Mouse (Mus musculus): ENCODE measurements around the gene Rabac1. TPM values are rescaled to one million over a fixed set of nuclear protein-coding genes. Genes with fewer than 3 reads are reported as not detected.

Gene Rabac1
- polyA plus RNA-seq, 1 experiment: 105 TPM

- no peaks in the 10 kb centered on the region for H3K4me1 ChIP-seq (ENCODE audit: control insufficient read depth, insufficient read depth, low read length)
- TF ChIP-seq CTCF (IDR thresholded peaks at IDR 0.05; ENCODE audit: borderline replicate concordance, insufficient read depth, low read length): no peak
- TF ChIP-seq POLR2A (IDR thresholded peaks at IDR 0.05; ENCODE audit: low read depth, low read length): no peak
Measured at GRCm38 (mm10) chr7:24984307-24984706, 11.8 kb upstream of the Rabac1 start.

DNA sequence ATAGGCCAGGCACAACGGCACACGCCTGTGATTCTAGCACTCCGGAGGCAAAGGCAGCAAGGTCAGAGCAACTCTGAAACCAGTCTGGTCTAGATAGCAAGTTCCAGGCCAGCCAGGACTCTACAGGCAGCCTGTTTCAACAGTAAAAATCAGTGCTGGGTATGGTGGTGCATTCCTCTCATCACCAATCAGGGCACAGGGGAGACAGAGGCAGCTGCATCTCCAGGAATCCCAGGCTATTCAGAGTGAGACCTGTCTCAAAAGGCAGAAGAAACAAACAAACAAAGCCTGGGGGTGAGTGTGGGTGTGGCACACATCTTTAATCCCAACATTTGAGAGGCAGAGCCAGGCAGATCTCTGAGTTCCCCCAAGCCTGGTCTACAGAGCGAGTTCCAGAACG lies 10.8 kb upstream of the Rabac1 start:
- Histone ChIP-seq H3K4me1 (ENCODE audit: control insufficient read depth, insufficient read depth, low read length) (no peaks in the 10 kb centered on the region), H3K27ac (ENCODE audit: insufficient read depth, low read length) (no peak overlapping the region), H3K4me3 (ENCODE audit: insufficient read depth, low read length) (no peak overlapping the region)
- TF ChIP-seq CTCF (IDR thresholded peaks at IDR 0.05; ENCODE audit: borderline replicate concordance, insufficient read depth, low read length): no peak
- no peak for TF ChIP-seq POLR2A (IDR thresholded peaks at IDR 0.05; ENCODE audit: low read depth, low read length)

More at GRCm38 (mm10) chr7:24984307-24984706, 11.8 kb upstream of the Rabac1 start:
- Histone ChIP-seq H3K27ac (ENCODE audit: insufficient read depth, low read length) (no peak overlapping the region), H3K4me3 (ENCODE audit: insufficient read depth, low read length) (no peak overlapping the region)

DNA sequence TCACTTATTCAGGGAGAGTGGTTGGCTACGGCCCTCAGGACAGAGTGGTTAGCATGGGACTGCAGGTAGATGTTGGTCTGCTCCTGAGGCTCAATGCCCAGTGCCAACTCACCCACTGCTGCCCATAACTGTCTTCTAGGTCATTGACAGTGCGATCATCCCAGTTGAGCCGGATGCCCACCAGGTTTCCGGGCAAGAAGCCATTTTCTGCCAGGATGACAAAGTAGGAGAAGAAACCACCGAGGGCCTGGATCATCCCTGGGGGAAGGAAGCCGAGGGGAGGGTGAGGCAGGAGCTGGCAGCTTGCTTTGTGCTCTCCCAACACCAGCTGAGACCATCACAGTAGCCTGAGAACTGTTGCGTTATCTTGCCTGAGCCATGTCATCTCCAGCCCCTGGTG lies 7.9 kb upstream of the Rabac1 start:
- TF ChIP-seq POLR2A (IDR thresholded peaks at IDR 0.05; ENCODE audit: low read depth, low read length): no peak
- TF ChIP-seq CTCF (IDR thresholded peaks at IDR 0.05; ENCODE audit: borderline replicate concordance, insufficient read depth, low read length): no peak
- Histone ChIP-seq H3K4me3 (ENCODE audit: insufficient read depth, low read length) (no peak overlapping the region), H3K27ac (ENCODE audit: insufficient read depth, low read length) (no peak overlapping the region), H3K4me1 (ENCODE audit: control insufficient read depth, insufficient read depth, low read length) (no peaks in the 10 kb centered on the region)

DNA sequence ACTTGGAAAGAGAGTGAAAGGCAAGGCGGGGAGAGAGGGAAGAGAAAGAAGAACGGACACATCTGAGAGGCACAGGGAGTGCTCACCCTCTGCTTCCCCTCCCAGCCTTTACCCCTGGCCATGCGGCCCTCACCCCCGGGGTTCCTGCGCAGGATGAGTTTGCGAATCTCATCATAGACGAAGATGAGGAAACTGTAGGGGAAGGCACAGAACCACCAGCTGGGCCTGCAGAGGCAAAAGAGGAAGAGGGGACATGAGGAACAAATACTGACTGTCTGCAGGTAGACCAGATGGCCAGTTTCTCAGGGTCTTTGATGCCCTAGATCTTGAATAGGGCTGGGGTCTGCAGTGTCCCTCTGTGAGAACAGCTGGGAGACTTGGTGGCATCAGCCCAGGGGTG lies 6.2 kb upstream of the Rabac1 start:
- no peak overlapping the region for H3K4me3 ChIP-seq (ENCODE audit: insufficient read depth, low read length)
- no peak overlapping the region for H3K27ac ChIP-seq (ENCODE audit: insufficient read depth, low read length)
- no peak for TF ChIP-seq POLR2A (IDR thresholded peaks at IDR 0.05; ENCODE audit: low read depth, low read length)
- no peak for TF ChIP-seq CTCF (IDR thresholded peaks at IDR 0.05; ENCODE audit: borderline replicate concordance, insufficient read depth, low read length)

GRCm38 (mm10) chr7:24974893-24975595 lies 2.5 kb upstream of the Rabac1 start:
- H3K4me3 ChIP-seq (ENCODE audit: insufficient read depth, low read length): no peak overlapping the region
- TF ChIP-seq CTCF (IDR thresholded peaks at IDR 0.05; ENCODE audit: borderline replicate concordance, insufficient read depth, low read length): no peak
- TF ChIP-seq POLR2A (IDR thresholded peaks at IDR 0.05; ENCODE audit: low read depth, low read length): no peak
- no peak overlapping the region for H3K27ac ChIP-seq (ENCODE audit: insufficient read depth, low read length)
- H3K4me1 ChIP-seq (ENCODE audit: control insufficient read depth, insufficient read depth, low read length): 0 out of 2 replicates have a peak, but pooled peaks cover 3% of the 10 kb centered on the region

More for the DNA sequence above, 6.2 kb upstream of the Rabac1 start:
- no peaks in the 10 kb centered on the region for H3K4me1 ChIP-seq (ENCODE audit: control insufficient read depth, insufficient read depth, low read length)

- H3K27ac ChIP-seq (ENCODE audit: insufficient read depth, low read length): no peak overlapping the region
- H3K4me1 ChIP-seq (ENCODE audit: control insufficient read depth, insufficient read depth, low read length): 0 out of 2 replicates have a peak, but pooled peaks cover 3% of the 10 kb centered on the region
- TF ChIP-seq POLR2A (IDR thresholded peaks at IDR 0.05; ENCODE audit: low read depth, low read length) (no peak), CTCF (IDR thresholded peaks at IDR 0.05; ENCODE audit: borderline replicate concordance, insufficient read depth, low read length) (no peak)
- no peak overlapping the region for H3K4me3 ChIP-seq (ENCODE audit: insufficient read depth, low read length)
Measured at GRCm38 (mm10) chr7:24973902-24974301, 1.3 kb upstream of the Rabac1 start.

DNA sequence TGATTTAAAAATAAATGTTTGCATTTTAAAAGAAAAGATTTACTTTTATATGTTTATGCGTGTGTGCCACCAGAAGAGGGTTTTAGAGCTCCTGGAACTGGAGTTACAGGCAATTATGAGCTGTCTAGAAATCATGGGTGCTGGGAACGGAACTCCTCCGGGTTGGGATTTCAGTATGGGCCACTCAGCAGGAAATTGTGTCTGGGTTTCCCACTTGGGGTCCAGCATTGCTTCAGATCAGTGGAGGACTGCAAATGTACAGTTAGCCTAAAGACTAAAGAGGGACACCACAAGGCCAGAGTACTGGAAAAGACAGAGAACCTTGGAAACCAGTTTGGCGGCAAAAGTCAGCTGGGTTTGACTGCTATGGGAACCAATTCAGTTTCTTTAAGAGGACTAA lies 654 bp upstream of the Rabac1 start:
- Histone ChIP-seq H3K27ac (ENCODE audit: insufficient read depth, low read length) (no peak overlapping the region), H3K4me1 (ENCODE audit: control insufficient read depth, insufficient read depth, low read length) (0 out of 2 replicates have a peak, but pooled peaks cover 3% of the 10 kb centered on the region), H3K4me3 (ENCODE audit: insufficient read depth, low read length) (no peak overlapping the region)
- TF ChIP-seq POLR2A (IDR thresholded peaks at IDR 0.05; ENCODE audit: low read depth, low read length): no peak
- TF ChIP-seq CTCF (IDR thresholded peaks at IDR 0.05; ENCODE audit: borderline replicate concordance, insufficient read depth, low read length): no peak

DNA sequence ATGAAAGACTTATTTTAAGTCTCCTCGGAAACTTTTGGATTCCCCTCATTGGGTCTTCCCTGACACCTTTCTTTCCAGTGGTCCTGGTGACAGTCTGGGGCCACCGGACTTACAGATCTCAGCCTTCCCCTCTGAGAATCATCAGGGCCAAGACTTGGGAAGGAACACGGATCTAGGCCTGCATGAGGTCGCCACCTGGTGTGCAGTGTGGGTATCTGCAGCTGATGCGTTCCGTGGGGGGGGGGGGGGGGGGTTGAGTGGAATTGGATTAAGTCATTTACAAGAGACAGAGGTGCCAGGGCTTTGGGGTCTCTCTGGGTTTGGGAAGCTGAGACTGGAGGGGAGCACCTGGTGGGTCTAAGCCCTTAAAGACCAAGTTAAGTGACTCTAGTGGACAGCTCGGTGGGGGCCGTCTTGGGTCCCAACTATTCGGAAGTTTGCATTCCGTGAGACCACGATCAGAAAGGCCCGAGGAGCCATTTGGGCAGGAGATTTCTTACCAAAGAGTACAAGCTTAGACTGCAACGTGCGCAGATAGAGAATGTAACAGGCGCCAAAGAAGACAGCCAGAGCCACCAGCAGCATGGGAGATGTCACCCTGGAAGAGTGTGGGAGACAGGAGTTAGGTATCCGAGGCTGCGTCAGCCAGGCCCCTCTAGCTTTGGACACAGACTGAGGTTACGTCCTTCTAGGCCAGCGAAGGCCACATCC lies 1.1 kb downstream of the Rabac1 start:
- no peak overlapping the region for H3K27ac ChIP-seq (ENCODE audit: insufficient read depth, low read length)
- no peak for TF ChIP-seq POLR2A (IDR thresholded peaks at IDR 0.05; ENCODE audit: low read depth, low read length)
- peak; percentile 87; the same call in 1 of the 2 replicates for TF ChIP-seq CTCF (IDR thresholded peaks at IDR 0.05; ENCODE audit: borderline replicate concordance, insufficient read depth, low read length)
- peak overlapping the region; percentile 78 for H3K4me3 ChIP-seq (ENCODE audit: insufficient read depth, low read length)
- H3K4me1 ChIP-seq (ENCODE audit: control insufficient read depth, insufficient read depth, low read length): 0 out of 2 replicates have a peak, but pooled peaks cover 3% of the 10 kb centered on the region

- TF ChIP-seq CTCF (IDR thresholded peaks at IDR 0.05; ENCODE audit: borderline replicate concordance, insufficient read depth, low read length) (no peak), POLR2A (IDR thresholded peaks at IDR 0.05; ENCODE audit: low read depth, low read length) (no peak)
- H3K4me1 ChIP-seq (ENCODE audit: control insufficient read depth, insufficient read depth, low read length): 0 out of 2 replicates have a peak, but pooled peaks cover 3% of the 10 kb centered on the region
- no peak overlapping the region for H3K4me3 ChIP-seq (ENCODE audit: insufficient read depth, low read length)
- H3K27ac ChIP-seq (ENCODE audit: insufficient read depth, low read length): no peak overlapping the region
Measured at GRCm38 (mm10) chr7:24970341-24970740, 2.2 kb downstream of the Rabac1 start.

- H3K4me3 ChIP-seq (ENCODE audit: insufficient read depth, low read length): no peak overlapping the region
- TF ChIP-seq CTCF (IDR thresholded peaks at IDR 0.05; ENCODE audit: borderline replicate concordance, insufficient read depth, low read length) (no peak), POLR2A (IDR thresholded peaks at IDR 0.05; ENCODE audit: low read depth, low read length) (no peak)
- 0 out of 2 replicates have a peak, but pooled peaks cover 3% of the 10 kb centered on the region for H3K4me1 ChIP-seq (ENCODE audit: control insufficient read depth, insufficient read depth, low read length)
- H3K27ac ChIP-seq (ENCODE audit: insufficient read depth, low read length): no peak overlapping the region
Measured at GRCm38 (mm10) chr7:24969805-24970204, 2.7 kb downstream of the Rabac1 start.
